Mouse (Mus musculus): ENCODE measurements around the gene Neurl4.

DNA sequence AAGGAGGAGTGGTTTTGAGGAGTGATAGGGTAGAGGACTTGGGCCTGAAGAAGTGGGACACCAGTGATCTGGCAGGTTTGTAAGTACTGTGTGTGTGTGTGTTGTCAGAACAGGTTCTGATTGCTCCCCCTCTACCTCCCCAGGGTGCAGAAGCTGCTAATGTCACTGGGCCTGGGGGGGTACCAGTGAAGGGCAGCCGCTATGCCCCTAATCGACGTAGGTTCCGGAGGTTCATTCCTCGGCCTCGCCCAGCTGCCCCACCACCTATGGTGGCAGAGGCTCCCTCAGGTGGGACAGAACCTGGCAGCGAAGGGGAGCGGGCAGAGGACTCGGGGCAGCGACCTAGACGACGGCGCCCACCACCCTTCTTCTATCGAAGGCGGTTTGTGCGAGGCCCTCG is 38.9 kb downstream of the Neurl4 start:
- TF ChIP-seq CTCF (IDR thresholded peaks at IDR 0.05; ENCODE audit: low read depth, low read length) (no peak), POLR2A (IDR thresholded peaks at IDR 0.05; ENCODE audit: borderline replicate concordance, low read depth, low read length) (no peak)
